Mouse (Mus musculus) olfactory bulb, adult 2 months (tissue): ENCODE data around the gene Steap3.

Experiments used
- CTCF ChIP-seq: fragments of 200-500 bp; IDR thresholded peaks from 2 replicates; pipeline ENCODE4 v1.5.1; 2012; ENCODE audit warnings: low read depth, mild to moderate bottlenecking, low read length, moderate library complexity; ENCODE audit not compliant: insufficient read depth
- POLR2A ChIP-seq: fragments of 200-500 bp; IDR thresholded peaks from 2 replicates; pipeline ENCODE4 v1.6.1; 2012; ENCODE audit warnings: mild to moderate bottlenecking, low read depth, low read length, moderate library complexity; ENCODE audit not compliant: insufficient read depth

DNA sequence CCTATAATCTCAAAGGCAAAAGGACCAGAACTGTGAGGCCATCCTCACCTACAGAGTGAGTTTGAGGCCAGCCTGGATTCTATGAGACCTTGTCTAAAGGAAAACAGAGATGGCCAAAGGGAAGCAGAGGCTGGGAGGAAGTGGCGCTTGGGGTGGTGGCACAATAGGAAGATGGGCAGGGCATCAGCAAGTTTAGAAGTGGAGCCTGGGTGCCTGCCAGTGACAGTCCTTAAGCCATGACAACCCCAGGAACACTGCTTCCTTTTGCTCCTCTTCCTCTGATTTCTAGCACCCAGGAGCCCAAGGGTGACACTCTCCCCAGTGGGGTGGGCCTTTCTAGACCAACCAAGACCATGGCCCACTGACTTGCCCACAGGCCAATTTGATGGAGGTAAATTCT, 21.3 kb downstream of the Steap3 start:
- no peak for TF ChIP-seq CTCF
- TF ChIP-seq POLR2A = no peak
